28 mouse cellular contexts compared by ENCODE assay signal in genomic region chr1:67558728-67559127, GRCm38 (mm10).
"Had no signal": no experiment of that assay in that cellular context is flagged by ENCODE, and none has a peak within 500 bp of the region (broad histone marks: within the 10 kb centered on the region; RNA-seq: fewer than 3 reads in every experiment).

No protein-coding gene starts in this region.

- H3K4me2 ChIP-seq: heart, embryonic 12.5 days; hindbrain, embryonic 12.5 days; hindbrain, embryonic 14.5 days; intestine, embryonic 15.5 days; limb, embryonic 12.5 days; liver, embryonic 11.5 days; liver, embryonic 13.5 days; liver, embryonic 15.5 days had no signal

- H3K9ac ChIP-seq: heart, embryonic 12.5 days; hindbrain, embryonic 12.5 days; hindbrain, embryonic 14.5 days; intestine, embryonic 15.5 days; limb, embryonic 12.5 days; liver, embryonic 13.5 days; liver, embryonic 15.5 days; liver, postnatal 0 days had no signal

- H3K27me3 ChIP-seq: heart, embryonic 12.5 days; hindbrain, embryonic 12.5 days; intestine, embryonic 15.5 days; limb, embryonic 12.5 days; liver, embryonic 13.5 days; liver, embryonic 15.5 days had no signal

- H3K4me1 ChIP-seq: heart, embryonic 10.5 days; heart, embryonic 12.5 days; hindbrain, embryonic 10.5 days; hindbrain, embryonic 12.5 days; intestine, embryonic 15.5 days; limb, embryonic 10.5 days; limb, embryonic 12.5 days; liver, embryonic 13.5 days; liver, embryonic 15.5 days had no signal

- H3K27ac ChIP-seq: heart, embryonic 10.5 days; hindbrain, embryonic 10.5 days; hindbrain, embryonic 12.5 days; hindbrain, embryonic 14.5 days; intestine, embryonic 15.5 days; layer of hippocampus, adult 2 months; left cerebral cortex, adult 2 months; limb, embryonic 10.5 days; limb, embryonic 12.5 days; liver, embryonic 13.5 days; liver, embryonic 15.5 days had no signal

- H3K4me3 ChIP-seq: heart, embryonic 10.5 days; heart, embryonic 12.5 days; hindbrain, embryonic 10.5 days; hindbrain, embryonic 12.5 days; intestine, embryonic 15.5 days; layer of hippocampus, adult 2 months; left cerebral cortex, adult 2 months; limb, embryonic 10.5 days; limb, embryonic 12.5 days; liver, embryonic 13.5 days; liver, embryonic 15.5 days had no signal

- H3K9me3 ChIP-seq: heart, embryonic 10.5 days; heart, embryonic 12.5 days; hindbrain, embryonic 10.5 days; hindbrain, embryonic 12.5 days; intestine, embryonic 15.5 days; limb, embryonic 10.5 days; limb, embryonic 12.5 days; liver, embryonic 13.5 days; liver, embryonic 15.5 days had no signal

- ATAC-seq: hindbrain, embryonic 16.5 days; inflammation-experienced regulatory T-cells, adult 6 months; intestine, embryonic 15.5 days; intestine, postnatal 0 days; liver, postnatal 0 days had no signal

- DNase-seq: gastrocnemius, postnatal 14 days; gastrocnemius, postnatal 36 days; heart, adult 11 months; heart, postnatal 10 days; heart, postnatal 4 days; kidney, adult 18-20 months; kidney, adult 8-10 months; kidney, postnatal 10 days; kidney, postnatal 25 days; kidney, postnatal 4 days; liver; liver, embryonic 13.5 days; liver, postnatal 0 days had no signal

- H3K36me3 ChIP-seq: heart, embryonic 10.5 days; heart, embryonic 12.5 days; hindbrain, embryonic 10.5 days; hindbrain, embryonic 12.5 days; intestine, embryonic 15.5 days; limb, embryonic 10.5 days; limb, embryonic 12.5 days; liver, embryonic 13.5 days; liver, embryonic 15.5 days had no signal
